Mouse (Mus musculus): ENCODE measurements at regions not wholly inside any gene's neighbourhood (a gene's known extent, or its start where the extent isn't known, plus 50 kb on each side); places are given as distances from the start of the nearest gene placed in this dataset.

GRCm38 (mm10) chr11:113071942-113072341, 289.9 kb downstream of the Sox9 start:
- no peak for ATAC-seq (replicated peaks; ENCODE audit: low FRiP score, poor library complexity, severe bottlenecking)

- ATAC-seq (replicated peaks; ENCODE audit: low FRiP score, poor library complexity, severe bottlenecking) = no peak
These were observed 292.3 kb downstream of the Sox9 start for GRCm38 (mm10) chr11:113074328-113074727.

GRCm38 (mm10) chr11:113076371-113076770, 294.3 kb downstream of the Sox9 start:
- ATAC-seq (replicated peaks; ENCODE audit: low FRiP score, poor library complexity, severe bottlenecking) = no peak

- ATAC-seq (replicated peaks; ENCODE audit: low FRiP score, poor library complexity, severe bottlenecking) = no peak
These were observed 298.3 kb downstream of the Sox9 start for GRCm38 (mm10) chr11:113080311-113080710.

GRCm38 (mm10) chr11:113084442-113084841, 302.4 kb downstream of the Sox9 start:
- ATAC-seq (replicated peaks; ENCODE audit: low FRiP score, poor library complexity, severe bottlenecking) = no peak

GRCm38 (mm10) chr11:113085556-113085955, 303.5 kb downstream of the Sox9 start:
- no peak for ATAC-seq (replicated peaks; ENCODE audit: low FRiP score, poor library complexity, severe bottlenecking)

- ATAC-seq (replicated peaks; ENCODE audit: low FRiP score, poor library complexity, severe bottlenecking) = no peak
These were observed 305.1 kb downstream of the Sox9 start for GRCm38 (mm10) chr11:113087084-113087483.

- no peak for ATAC-seq (replicated peaks; ENCODE audit: low FRiP score, poor library complexity, severe bottlenecking)
These were observed 307.8 kb downstream of the Sox9 start for GRCm38 (mm10) chr11:113089637-113090351.

GRCm38 (mm10) chr11:113091901-113092568, 310.0 kb downstream of the Sox9 start:
- no peak for ATAC-seq (replicated peaks; ENCODE audit: low FRiP score, poor library complexity, severe bottlenecking)

GRCm38 (mm10) chr11:113093895-113094445, 311.9 kb downstream of the Sox9 start:
- no peak for ATAC-seq (replicated peaks; ENCODE audit: low FRiP score, poor library complexity, severe bottlenecking)

- ATAC-seq (replicated peaks; ENCODE audit: low FRiP score, poor library complexity, severe bottlenecking) = no peak
These were observed 313.6 kb downstream of the Sox9 start for GRCm38 (mm10) chr11:113095625-113096024.

- no peak for ATAC-seq (replicated peaks; ENCODE audit: low FRiP score, poor library complexity, severe bottlenecking)
These were observed 314.2 kb downstream of the Sox9 start for GRCm38 (mm10) chr11:113096209-113096608.

- ATAC-seq (replicated peaks; ENCODE audit: low FRiP score, poor library complexity, severe bottlenecking) = no peak
These were observed 316.3 kb downstream of the Sox9 start for GRCm38 (mm10) chr11:113098360-113098759.

GRCm38 (mm10) chr11:113100800-113101199, 318.8 kb downstream of the Sox9 start:
- no peak for ATAC-seq (replicated peaks; ENCODE audit: low FRiP score, poor library complexity, severe bottlenecking)

- no peak for ATAC-seq (replicated peaks; ENCODE audit: low FRiP score, poor library complexity, severe bottlenecking)
These were observed 319.5 kb downstream of the Sox9 start for GRCm38 (mm10) chr11:113101534-113101933.

GRCm38 (mm10) chr11:113103161-113103845, 321.3 kb downstream of the Sox9 start:
- no peak for ATAC-seq (replicated peaks; ENCODE audit: low FRiP score, poor library complexity, severe bottlenecking)

GRCm38 (mm10) chr11:113105371-113105770, 323.3 kb downstream of the Sox9 start:
- ATAC-seq (replicated peaks; ENCODE audit: low FRiP score, poor library complexity, severe bottlenecking) = no peak

GRCm38 (mm10) chr11:113107205-113107844, 325.3 kb downstream of the Sox9 start:
- ATAC-seq (replicated peaks; ENCODE audit: low FRiP score, poor library complexity, severe bottlenecking) = no peak

GRCm38 (mm10) chr11:113107966-113108699, 326.1 kb downstream of the Sox9 start:
- no peak for ATAC-seq (replicated peaks; ENCODE audit: low FRiP score, poor library complexity, severe bottlenecking)

Measured in erythroid progenitor cell, adult 5-6 weeks (primary cell).